Mouse (Mus musculus) thymus, postnatal 14 days (tissue): ENCODE measurements around the gene Cadm4.
A peak's percentile ranks its signal among the peaks of the same experiment; 100 is the strongest.
"Not testable (repeated sequence)": the region's sequence is repeated elsewhere in the genome, so short reads cannot be mapped to it uniquely, and the experiment has no call there.

Experiments used
- DNase-seq: peaks from one replicate; pipeline ENCODE4 v3.0.0; 2021

Gene Cadm4

DNA sequence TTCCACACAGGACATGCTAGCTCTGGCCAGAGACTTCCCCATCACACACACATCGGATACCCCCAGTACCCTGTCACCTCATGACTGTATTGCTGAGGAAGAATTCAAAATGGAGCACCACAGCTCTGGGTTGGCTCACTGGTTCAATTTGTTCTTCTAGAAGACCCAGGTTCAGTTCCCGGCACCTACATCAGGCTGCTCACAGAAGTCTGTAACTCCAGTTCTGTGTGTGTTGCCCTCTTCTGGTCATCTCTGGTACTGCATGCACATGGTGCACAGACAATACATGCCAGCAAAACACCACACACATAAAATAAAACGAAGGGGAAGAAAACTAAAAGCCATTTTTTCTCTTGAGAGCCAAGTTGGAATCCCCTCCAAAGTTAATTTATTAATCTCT is 12.7 kb upstream of the Cadm4 start:
- peak; percentile 33 for DNase-seq

- no peak for DNase-seq
These were observed 11.5 kb upstream of the Cadm4 start for GRCm38 (mm10) chr7:24470356-24470755.

DNA sequence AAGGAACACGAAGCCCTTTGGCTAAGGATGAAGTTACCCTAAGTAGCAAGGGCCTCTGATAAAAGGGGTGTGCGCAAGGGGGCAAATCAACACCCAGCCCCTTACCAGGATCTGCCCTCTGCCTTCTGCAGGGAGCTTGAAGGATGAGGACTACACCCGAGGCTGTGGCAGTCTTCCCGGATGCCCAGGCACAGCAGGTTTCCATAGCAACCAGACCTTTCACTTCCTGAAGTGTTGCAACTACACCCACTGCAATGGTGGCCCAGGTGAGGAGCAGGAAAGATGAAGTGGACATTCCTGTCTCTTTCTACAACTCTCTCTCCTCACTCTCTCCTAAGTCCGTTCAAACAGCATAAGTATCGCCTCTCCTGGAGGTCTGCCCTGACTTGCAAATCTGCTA is 9.4 kb upstream of the Cadm4 start:
- DNase-seq: no peak

GRCm38 (mm10) chr7:24472937-24473336 is 8.9 kb upstream of the Cadm4 start:
- peak; percentile 53 for DNase-seq

GRCm38 (mm10) chr7:24473913-24474529 is 7.8 kb upstream of the Cadm4 start:
- DNase-seq: peak; percentile 69

- DNase-seq: no peak
These were observed 6.9 kb upstream of the Cadm4 start for GRCm38 (mm10) chr7:24474811-24475506.

GRCm38 (mm10) chr7:24476338-24476737 is 5.5 kb upstream of the Cadm4 start:
- no peak for DNase-seq

GRCm38 (mm10) chr7:24476856-24477255 is 5.0 kb upstream of the Cadm4 start:
- no peak for DNase-seq

DNA sequence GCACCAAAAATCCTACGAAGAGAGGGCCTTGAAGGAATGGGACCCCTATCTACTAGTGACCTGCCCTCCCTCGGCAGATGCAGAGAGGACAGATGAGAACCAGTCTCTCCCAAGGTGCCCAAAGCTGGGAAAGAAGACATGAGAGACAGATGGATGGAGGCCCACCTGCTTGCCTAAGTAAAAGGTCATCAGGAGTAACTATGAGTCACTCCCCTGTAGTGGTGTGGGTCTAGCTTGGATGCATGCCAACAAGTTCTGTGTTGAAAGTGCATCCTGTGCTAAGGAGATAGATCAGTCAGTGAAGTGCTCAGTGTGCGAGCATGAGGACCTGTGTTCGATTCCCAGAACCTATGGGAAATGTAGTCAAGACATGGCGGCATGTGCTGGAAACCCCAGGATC is 2.9 kb upstream of the Cadm4 start:
- no peak for DNase-seq

GRCm38 (mm10) chr7:24479685-24480084 is 2.1 kb upstream of the Cadm4 start:
- DNase-seq: no peak

GRCm38 (mm10) chr7:24480121-24480941 is 1.5 kb upstream of the Cadm4 start:
- no peak for DNase-seq

- no peak for DNase-seq
These were observed 793 bp upstream of the Cadm4 start for GRCm38 (mm10) chr7:24480986-24481473.

DNA sequence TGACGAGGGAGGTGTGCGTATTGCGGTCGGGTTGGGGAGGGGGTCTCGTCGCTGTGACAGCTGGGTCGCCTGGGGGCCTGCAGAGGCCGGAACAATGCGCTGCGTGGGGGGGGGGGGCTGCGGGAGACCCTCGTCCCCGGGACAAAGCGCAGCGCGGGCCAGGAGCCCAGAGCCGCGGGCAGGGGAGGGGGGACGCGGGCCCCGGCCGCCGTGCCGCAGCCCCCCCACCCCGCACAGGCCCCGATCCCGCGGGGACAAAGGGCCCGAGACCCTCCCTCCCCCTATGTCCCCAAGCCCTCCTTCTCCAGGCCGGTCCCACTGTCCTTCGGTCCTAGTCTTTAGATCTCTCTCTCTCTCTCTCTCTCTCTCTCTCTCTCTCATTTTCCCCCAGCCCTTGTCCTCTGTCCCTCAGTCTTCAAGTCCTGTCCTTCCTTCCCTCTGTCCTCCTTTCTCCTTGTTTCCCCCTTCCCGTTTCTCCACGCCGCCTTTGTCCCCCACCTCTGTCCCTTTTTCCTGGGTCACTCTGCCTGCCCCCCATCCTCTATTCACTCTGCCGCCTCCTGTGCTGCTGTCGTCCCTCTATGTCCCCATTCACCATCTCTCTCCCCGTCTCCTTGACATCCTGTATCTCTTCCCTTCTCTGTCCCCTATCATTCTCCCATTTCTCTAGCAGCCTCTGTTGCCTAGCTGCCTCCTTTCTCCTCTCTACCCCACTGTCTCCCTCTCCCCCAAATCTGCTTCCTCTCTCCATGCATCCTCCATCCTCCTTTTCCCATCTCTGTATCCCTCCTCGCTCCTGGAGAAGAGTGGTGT is 591 bp downstream of the Cadm4 start:
- DNase-seq: no peak

DNA sequence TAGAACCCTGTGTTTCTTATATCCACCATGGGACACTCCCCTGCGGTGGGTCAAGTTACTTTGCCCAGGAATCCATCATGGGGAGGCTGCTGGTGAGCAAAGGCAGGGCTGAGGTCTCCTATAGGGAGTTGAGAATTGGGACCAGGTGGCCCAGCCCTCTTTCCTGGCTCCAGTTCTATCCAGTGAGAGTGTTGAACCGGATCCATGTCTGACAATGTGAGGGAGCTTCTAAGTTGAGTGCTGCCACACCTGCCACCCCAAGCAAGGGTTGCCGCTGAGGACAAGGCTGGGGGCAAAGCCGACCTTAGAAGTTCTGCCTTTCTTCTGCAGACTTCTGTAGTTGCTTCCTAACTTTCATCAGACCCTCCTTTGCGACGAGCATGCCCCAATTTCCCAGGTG is 1.5 kb downstream of the Cadm4 start:
- DNase-seq: not testable (repeated sequence)

DNA sequence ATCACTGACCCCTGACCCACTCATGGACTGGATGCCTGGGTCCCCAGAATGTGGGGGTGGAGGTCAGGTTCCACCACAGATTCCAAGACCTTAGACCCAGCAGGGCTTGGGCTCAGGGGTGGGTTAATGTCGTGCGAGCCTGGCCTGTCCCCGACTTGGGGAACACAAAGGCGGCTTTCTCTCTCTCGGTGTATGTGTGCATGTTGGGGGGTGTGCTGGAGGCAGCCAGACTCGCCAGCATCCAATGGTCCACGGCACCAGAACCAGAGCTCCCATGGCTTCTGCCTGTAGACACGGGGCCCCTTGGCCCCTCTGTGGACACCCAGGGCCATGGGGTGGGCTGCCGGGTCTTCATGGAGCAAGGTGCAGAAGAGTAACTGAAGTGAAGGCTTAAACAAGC is 3.7 kb downstream of the Cadm4 start:
- no peak for DNase-seq

DNA sequence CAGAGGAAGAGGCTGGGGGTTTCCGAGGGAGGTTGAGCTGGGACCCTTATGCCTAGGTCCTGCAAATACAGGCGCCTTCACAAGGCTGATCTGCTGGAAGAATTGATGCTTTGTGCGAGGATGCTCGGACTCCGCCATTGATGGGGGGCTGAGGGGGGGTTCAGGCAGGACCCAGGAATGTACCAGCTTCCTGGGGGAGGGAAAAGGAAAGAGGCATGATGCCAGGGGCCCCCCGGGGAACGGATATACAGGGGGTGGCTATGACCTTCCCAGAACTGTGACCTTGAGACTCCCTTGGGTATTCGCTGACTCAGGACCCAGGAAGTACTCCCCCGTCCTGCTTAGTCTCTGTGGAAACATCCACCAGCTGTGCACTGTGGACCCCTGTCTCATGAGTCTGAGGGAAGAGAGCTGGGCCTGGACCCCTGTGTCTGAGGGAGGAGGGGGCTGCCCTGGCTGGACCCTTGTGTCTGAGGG is 4.9 kb downstream of the Cadm4 start:
- DNase-seq: no peak

GRCm38 (mm10) chr7:24487403-24487802 is 5.6 kb downstream of the Cadm4 start:
- DNase-seq: no peak

DNA sequence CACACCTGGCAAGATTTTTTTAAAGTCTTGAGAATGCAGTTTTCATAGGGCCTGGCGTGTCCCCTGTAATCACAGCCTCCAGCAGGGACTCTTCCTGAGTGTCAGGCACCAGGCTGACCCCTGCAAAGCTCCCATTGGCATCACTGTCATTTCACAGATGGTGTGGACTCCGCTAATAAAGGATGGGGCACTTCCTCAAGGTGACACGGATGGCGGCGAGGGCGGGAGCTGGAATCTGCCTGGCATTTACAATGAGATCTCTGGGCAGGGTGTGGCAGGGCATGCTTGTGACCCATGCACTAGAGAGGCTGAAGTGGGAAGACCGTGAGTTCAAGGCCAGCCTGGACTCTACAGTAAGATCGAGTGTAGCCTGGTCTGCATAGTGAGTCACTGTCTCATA is 6.5 kb downstream of the Cadm4 start:
- no peak for DNase-seq

DNA sequence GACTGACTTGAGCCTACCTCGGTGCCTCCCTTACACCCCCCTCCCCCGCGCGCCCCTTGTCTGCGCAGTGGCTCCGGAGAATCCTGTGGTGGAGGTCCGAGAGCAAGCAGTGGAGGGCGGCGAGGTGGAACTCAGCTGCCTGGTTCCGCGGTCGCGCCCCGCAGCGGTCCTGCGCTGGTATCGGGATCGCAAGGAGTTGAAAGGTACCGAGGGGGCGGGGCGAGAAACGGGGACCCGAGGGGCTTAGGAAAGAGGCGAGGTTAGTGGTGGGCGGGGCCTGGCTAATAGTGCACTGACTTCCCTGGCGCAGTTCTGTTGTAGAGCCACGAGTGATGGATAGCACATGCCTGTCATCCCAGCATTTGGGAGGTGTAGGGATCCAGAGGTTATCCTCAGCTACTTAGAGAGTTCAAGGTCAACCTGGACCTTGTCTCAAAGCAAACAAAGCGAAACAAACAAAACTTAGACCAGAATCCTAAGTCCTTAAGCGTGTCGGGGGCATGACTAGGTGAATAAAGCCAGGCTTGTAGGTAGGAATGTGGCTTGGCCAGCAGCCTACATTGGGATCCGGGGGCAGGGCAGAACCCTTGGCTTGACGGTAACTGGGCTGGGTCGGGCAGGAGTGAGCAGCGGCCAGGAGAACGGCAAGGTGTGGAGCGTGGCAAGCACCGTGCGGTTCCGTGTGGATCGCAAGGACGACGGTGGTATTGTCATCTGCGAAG is 18.2 kb downstream of the Cadm4 start:
- DNase-seq: peak; percentile 24

DNA sequence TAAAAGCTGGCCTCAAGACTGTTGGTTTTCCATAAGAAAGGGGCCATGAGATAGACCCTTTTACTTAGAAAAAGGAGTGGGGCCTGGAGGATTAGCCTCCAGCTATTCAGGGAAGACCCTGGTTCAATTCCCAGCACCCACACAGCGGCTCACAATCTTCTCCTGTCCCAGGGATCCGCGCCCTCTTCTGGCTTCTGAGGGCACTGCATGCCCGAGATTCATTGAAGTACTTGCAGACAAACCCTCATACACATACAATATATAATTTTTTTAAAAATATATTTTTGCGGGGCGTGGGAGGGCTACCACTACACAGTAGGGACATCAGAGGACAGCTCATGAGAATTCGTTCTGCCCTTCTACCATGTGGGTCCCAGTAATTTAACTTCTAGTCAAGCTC is 19.1 kb downstream of the Cadm4 start:
- DNase-seq: peak; percentile 65

- peak; percentile 69 for DNase-seq
These were observed 19.7 kb downstream of the Cadm4 start for GRCm38 (mm10) chr7:24501492-24501891.

DNA sequence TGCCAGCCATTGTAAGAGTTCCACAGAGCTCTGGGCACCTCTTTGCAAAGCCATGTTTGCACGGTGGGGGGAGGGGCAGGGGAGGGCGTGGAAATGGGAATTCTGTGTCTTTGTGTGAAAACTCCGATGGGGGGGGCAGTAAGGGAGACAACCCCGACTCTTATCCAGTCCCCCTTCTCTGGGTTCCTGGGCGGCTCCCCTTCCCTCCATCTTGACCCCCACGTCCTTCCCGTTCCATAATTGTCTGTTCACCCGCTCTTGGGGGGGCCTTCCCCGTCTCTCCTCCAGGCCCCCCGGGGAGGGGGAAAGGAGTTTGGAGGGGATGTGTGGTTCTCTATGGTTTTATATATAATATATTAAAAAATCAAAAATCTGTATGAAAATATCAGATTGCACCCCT is 22.2 kb downstream of the Cadm4 start:
- no peak for DNase-seq
